Mouse (Mus musculus) T-cell, adult 2 months (primary cell): Measurements from ENCODE around the gene Pitpnm3.

Source experiments
- DNase-seq: peaks from one replicate; pipeline ENCODE4 v3.0.0; 2022; ENCODE audit warnings: low spot score

The Pitpnm3 gene

GRCm38 (mm10) chr11:72094442-72094841, 41.1 kb downstream of the Pitpnm3 start:
- no peak for DNase-seq

- no peak for DNase-seq
Measured at GRCm38 (mm10) chr11:72092390-72092789, 43.2 kb downstream of the Pitpnm3 start.

GRCm38 (mm10) chr11:72086251-72087046, 49.1 kb downstream of the Pitpnm3 start:
- DNase-seq = no peak

GRCm38 (mm10) chr11:72084337-72084736, 51.2 kb downstream of the Pitpnm3 start:
- DNase-seq = no peak

GRCm38 (mm10) chr11:72082601-72083000, 53.0 kb downstream of the Pitpnm3 start:
- DNase-seq = no peak

- DNase-seq = no peak
Measured at GRCm38 (mm10) chr11:72080461-72080860, 55.1 kb downstream of the Pitpnm3 start.

- no peak for DNase-seq
Measured at GRCm38 (mm10) chr11:72078647-72079046, 56.9 kb downstream of the Pitpnm3 start.

- DNase-seq = no peak
Measured at GRCm38 (mm10) chr11:72078056-72078455, 57.5 kb downstream of the Pitpnm3 start.

GRCm38 (mm10) chr11:72074230-72074629, 61.3 kb downstream of the Pitpnm3 start:
- DNase-seq = no peak

GRCm38 (mm10) chr11:72072331-72072905, 63.2 kb downstream of the Pitpnm3 start:
- no peak for DNase-seq

- no peak for DNase-seq
Measured at GRCm38 (mm10) chr11:72070733-72071132, 64.8 kb downstream of the Pitpnm3 start.

GRCm38 (mm10) chr11:72068026-72068425, 67.6 kb downstream of the Pitpnm3 start:
- no peak for DNase-seq

- DNase-seq = no peak
Measured at GRCm38 (mm10) chr11:72067326-72067725, 68.3 kb downstream of the Pitpnm3 start.

GRCm38 (mm10) chr11:72066330-72066729, 69.2 kb downstream of the Pitpnm3 start:
- DNase-seq = no peak

GRCm38 (mm10) chr11:72065103-72065502, 70.5 kb downstream of the Pitpnm3 start:
- DNase-seq = no peak

GRCm38 (mm10) chr11:72064414-72064813, 71.2 kb downstream of the Pitpnm3 start:
- DNase-seq = no peak

- no peak for DNase-seq
Measured at GRCm38 (mm10) chr11:72061093-72061620, 74.4 kb downstream of the Pitpnm3 start.

GRCm38 (mm10) chr11:72060416-72060815, 75.2 kb downstream of the Pitpnm3 start:
- no peak for DNase-seq

GRCm38 (mm10) chr11:72057166-72057565, 78.4 kb downstream of the Pitpnm3 start:
- DNase-seq = no peak

GRCm38 (mm10) chr11:72055176-72055575, 80.4 kb downstream of the Pitpnm3 start:
- no peak for DNase-seq

GRCm38 (mm10) chr11:72052636-72053035, 82.9 kb downstream of the Pitpnm3 start:
- peak; percentile 15 for DNase-seq

GRCm38 (mm10) chr11:72052221-72052620, 83.4 kb downstream of the Pitpnm3 start:
- no peak for DNase-seq
